Mouse (Mus musculus) heart, postnatal 0 days (tissue): ENCODE results near the gene Ntrk3. TPM values are rescaled to one million over a fixed set of nuclear protein-coding genes. Genes with fewer than 3 reads are reported as not detected.

ENCODE experiments used
- ATAC-seq: fragments of 200-750 bp; cut with Nextera tagmentation; 2 replicates; pipeline ENCODE4 v1.8.0; 2017; ENCODE audit warnings: low read depth, moderate number of reproducible peaks, moderate library complexity; ENCODE audit not compliant: insufficient read depth
- DNase-seq: peaks from one replicate; pipeline ENCODE4 v3.0.0-alpha.2; 2016; ENCODE audit warnings: low spot score
- H3K27ac ChIP-seq: fragments of 300-500 bp; sonication (generic); 2 replicates; pipeline ENCODE4 v1.5.1; 2014; ENCODE audit warnings: low read depth, mild to moderate bottlenecking
- H3K27me3 ChIP-seq: fragments of 300-500 bp; sonication (generic); 2 replicates; pipeline ENCODE4 v1.6.1; 2014; ENCODE audit warnings: low read length, mixed read lengths; ENCODE audit not compliant: control insufficient read depth, insufficient read depth
- H3K36me3 ChIP-seq: fragments of 300-500 bp; sonication (generic); replicated peaks from 2 replicates; pipeline ENCODE4 v1.6.1; 2014; ENCODE audit warnings: low read length, mixed read lengths; ENCODE audit not compliant: control insufficient read depth, insufficient read depth
- H3K4me1 ChIP-seq: fragments of 300-500 bp; sonication (generic); 2 replicates; pipeline ENCODE4 v1.6.1; 2014; ENCODE audit warnings: antibody characterized with exemption; ENCODE audit not compliant: control insufficient read depth, insufficient read depth
- H3K4me2 ChIP-seq: fragments of 300-500 bp; sonication (generic); 2 replicates; pipeline ENCODE4 v1.6.1; 2014; ENCODE audit warnings: low read depth, mild to moderate bottlenecking, low read length, moderate library complexity
- H3K4me3 ChIP-seq: fragments of 300-500 bp; sonication (generic); 2 replicates; pipeline ENCODE4 v1.5.1; 2014; ENCODE audit warnings: low read depth, low read length
- H3K9ac ChIP-seq: fragments of 300-500 bp; sonication (generic); replicated peaks from 2 replicates; pipeline ENCODE4 v1.6.1; 2014; ENCODE audit warnings: low read depth, low read length, mixed read lengths
- H3K9me3 ChIP-seq: fragments of 300-500 bp; sonication (generic); replicated peaks from 2 replicates; pipeline ENCODE4 v1.6.1; 2016; ENCODE audit warnings: low read length; ENCODE audit not compliant: control insufficient read depth
- CTCF ChIP-seq: IDR thresholded peaks from 2 replicates; pipeline ENCODE4 v1.5.1; 2016; ENCODE audit warnings: antibody characterized with exemption, control low read depth, low read depth
- EP300 ChIP-seq: IDR thresholded peaks from 2 replicates; pipeline ENCODE4 v1.6.1; 2016; ENCODE audit warnings: antibody characterized with exemption, low read depth
- WGBS: fragments of 180-500 bp; shearing (Covaris S2); extraction: QIAGEN DNeasy Blood & Tissue Kit; methylation state at CpG from one replicate; pipeline ENCODE4 v1.1.7; 2014; 5-methylcytosine and 5-hydroxymethylcytosine counted together
- polyA plus RNA-seq: library from polyadenylated mRNA; unstranded; fragments of >200 nt; fragmentation: Nextera tagmentation; extraction: Ambion mirVana; gene quantifications from 2 replicates; pipeline ENCODE4 v1.2.1, GENCODE M21; 2015
- total RNA-seq: library from RNA; depleted of rRNA; stranded (reverse); fragments of >200 nt; gene quantifications from 2 replicates; pipeline ENCODE4 v1.2.3, GENCODE M21; 2014; ENCODE audit warnings: low replicate concordance

The Ntrk3 gene
- total and polyA plus RNA-seq, 2 experiments from 2014 or later, result 1.1 to 4.2 TPM

- Histone ChIP-seq H3K4me3 (no peak overlapping the region), H3K27me3 (no peaks in the 10 kb centered on the region), H3K4me2 (no peak overlapping the region), H3K9me3 (no peaks in the 10 kb centered on the region), H3K9ac (no peak overlapping the region), H3K4me1 (no peaks in the 10 kb centered on the region), H3K27ac (no peak overlapping the region), H3K36me3 (no peaks in the 10 kb centered on the region)
- WGBS, result 62% methylated on average over 3 of the region's 3 CpGs
- DNase-seq (no peak), ATAC-seq (no peak)
- no peak for TF ChIP-seq CTCF
- TF ChIP-seq EP300, result no peak
Observed at GRCm38 (mm10) chr7:78695200-78695599, 42.6 kb downstream of the Ntrk3 start.

DNA sequence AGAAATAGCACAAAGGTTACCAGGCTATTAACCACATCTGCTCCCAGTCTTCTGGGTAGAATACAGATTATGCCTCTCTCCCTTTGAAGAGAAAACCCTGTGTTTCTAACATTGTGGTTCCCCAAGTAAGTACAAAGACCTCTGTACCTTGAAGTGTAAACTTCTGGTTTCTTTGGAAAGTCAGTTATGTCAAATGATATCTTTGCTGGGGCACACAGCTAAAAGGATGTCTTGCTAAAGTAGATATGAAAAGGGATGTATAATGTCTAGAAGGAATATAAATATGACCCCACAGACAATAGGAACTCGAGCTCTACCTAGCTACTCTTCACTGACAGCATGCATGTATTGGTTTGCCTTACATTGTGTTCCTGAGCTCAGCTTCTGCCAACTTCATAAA lies 44.7 kb downstream of the Ntrk3 start:
- TF ChIP-seq CTCF (no peak), EP300 (no peak)
- Histone ChIP-seq H3K4me2 (no peak overlapping the region), H3K4me1 (no peaks in the 10 kb centered on the region), H3K9me3 (no peaks in the 10 kb centered on the region), H3K27ac (no peak overlapping the region), H3K4me3 (no peak overlapping the region), H3K9ac (no peak overlapping the region), H3K27me3 (no peaks in the 10 kb centered on the region), H3K36me3 (no peaks in the 10 kb centered on the region)
- no peak for ATAC-seq
- no peak for DNase-seq
- 45% methylated on average over 1 of the region's 1 CpGs for WGBS

- WGBS, result 32% methylated on average over 3 of the region's 3 CpGs
- Histone ChIP-seq H3K4me3 (no peak overlapping the region), H3K9ac (no peak overlapping the region), H3K27me3 (no peaks in the 10 kb centered on the region), H3K36me3 (no peaks in the 10 kb centered on the region), H3K27ac (no peak overlapping the region), H3K4me2 (no peak overlapping the region), H3K9me3 (no peaks in the 10 kb centered on the region), H3K4me1 (no peaks in the 10 kb centered on the region)
- no peak for DNase-seq
- TF ChIP-seq CTCF (no peak), EP300 (no peak)
- ATAC-seq, result no peak
Observed at GRCm38 (mm10) chr7:78690956-78691355, 46.9 kb downstream of the Ntrk3 start.

- 49% methylated on average over 6 of the region's 6 CpGs for WGBS
- Histone ChIP-seq H3K9ac (no peak overlapping the region), H3K27me3 (no peaks in the 10 kb centered on the region), H3K4me3 (no peak overlapping the region), H3K27ac (no peak overlapping the region), H3K36me3 (no peaks in the 10 kb centered on the region), H3K4me1 (no peaks in the 10 kb centered on the region), H3K9me3 (no peaks in the 10 kb centered on the region), H3K4me2 (no peak overlapping the region)
- no peak for ATAC-seq
- DNase-seq, result no peak
- no peak for TF ChIP-seq EP300
- no peak for TF ChIP-seq CTCF
Observed at GRCm38 (mm10) chr7:78684943-78685342, 52.9 kb downstream of the Ntrk3 start.

GRCm38 (mm10) chr7:78680871-78681270 lies 56.9 kb downstream of the Ntrk3 start:
- TF ChIP-seq CTCF (no peak), EP300 (no peak)

DNA sequence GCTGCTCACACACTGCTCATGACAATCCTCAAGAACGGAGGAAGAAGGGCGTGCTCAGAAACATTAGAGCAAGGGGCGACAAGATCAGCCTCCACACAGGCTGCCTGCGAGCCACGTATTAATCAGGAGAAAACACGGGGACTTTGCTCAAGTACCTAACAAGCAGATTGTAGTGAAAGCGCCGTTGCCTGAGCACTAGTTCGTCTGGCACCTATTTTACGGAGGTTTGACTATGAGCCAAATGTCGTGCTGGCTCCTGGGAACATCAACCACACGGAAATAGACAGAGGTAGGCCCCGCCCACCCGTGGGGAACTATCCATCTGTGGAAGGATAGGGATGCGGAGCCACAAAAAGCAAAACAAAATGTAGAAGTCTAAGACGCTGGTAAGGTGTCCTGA lies 68.4 kb downstream of the Ntrk3 start:
- WGBS, result 83% methylated on average over 16 of the region's 16 CpGs
- ATAC-seq, result no peak
- TF ChIP-seq EP300 (no peak), CTCF (no peak)

More at GRCm38 (mm10) chr7:78680871-78681270, 56.9 kb downstream of the Ntrk3 start:
- Histone ChIP-seq H3K4me1 (no peaks in the 10 kb centered on the region), H3K27me3 (no peaks in the 10 kb centered on the region), H3K4me3 (no peak overlapping the region), H3K36me3 (no peaks in the 10 kb centered on the region), H3K9me3 (no peaks in the 10 kb centered on the region), H3K9ac (no peak overlapping the region), H3K27ac (no peak overlapping the region), H3K4me2 (no peak overlapping the region)
- WGBS, result 66% methylated on average over 2 of the region's 2 CpGs
- ATAC-seq (no peak), DNase-seq (no peak)

More for the DNA sequence above, 68.4 kb downstream of the Ntrk3 start:
- no peak overlapping the region for H3K27ac ChIP-seq
- H3K9ac ChIP-seq, result no peak overlapping the region
- no peaks in the 10 kb centered on the region for H3K27me3 ChIP-seq
- H3K9me3 ChIP-seq, result no peaks in the 10 kb centered on the region
- H3K4me1 ChIP-seq, result no peaks in the 10 kb centered on the region
- DNase-seq, result no peak
- no peak overlapping the region for H3K4me2 ChIP-seq
- no peak overlapping the region for H3K4me3 ChIP-seq
- no peaks in the 10 kb centered on the region for H3K36me3 ChIP-seq
